Mouse (Mus musculus): ENCODE results near the gene Pkig.

Gene Pkig

GRCm38 (mm10) chr2:163742656-163743055 is 84.5 kb downstream of the Pkig start:
- CTCF ChIA-PET: interaction anchor here (0.6 kb wide), 1 partner anchor 155 kb away, joined by 9 read pairs; no protein-coding TSS in a partner anchor

DNA sequence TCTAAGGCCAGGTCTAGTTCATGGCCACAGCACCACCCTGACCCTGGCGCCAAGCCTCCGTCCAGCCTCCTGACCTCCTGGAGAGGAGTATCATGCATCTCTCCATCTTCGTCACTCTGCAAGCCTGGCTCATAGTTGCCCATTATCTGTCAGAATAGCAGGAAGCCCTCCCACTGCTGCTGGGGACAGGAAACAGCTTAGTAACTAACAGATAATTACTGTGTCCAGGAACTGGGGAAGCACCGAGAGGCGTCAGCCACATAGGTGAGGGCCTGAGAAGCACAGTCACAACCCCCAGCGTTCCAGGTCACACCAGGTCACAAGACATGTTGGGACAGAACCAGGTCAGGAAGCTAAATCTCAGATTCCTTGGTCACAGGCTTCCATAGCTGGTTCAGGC is 85.2 kb downstream of the Pkig start:
- CTCF ChIA-PET: no interaction called here

DNA sequence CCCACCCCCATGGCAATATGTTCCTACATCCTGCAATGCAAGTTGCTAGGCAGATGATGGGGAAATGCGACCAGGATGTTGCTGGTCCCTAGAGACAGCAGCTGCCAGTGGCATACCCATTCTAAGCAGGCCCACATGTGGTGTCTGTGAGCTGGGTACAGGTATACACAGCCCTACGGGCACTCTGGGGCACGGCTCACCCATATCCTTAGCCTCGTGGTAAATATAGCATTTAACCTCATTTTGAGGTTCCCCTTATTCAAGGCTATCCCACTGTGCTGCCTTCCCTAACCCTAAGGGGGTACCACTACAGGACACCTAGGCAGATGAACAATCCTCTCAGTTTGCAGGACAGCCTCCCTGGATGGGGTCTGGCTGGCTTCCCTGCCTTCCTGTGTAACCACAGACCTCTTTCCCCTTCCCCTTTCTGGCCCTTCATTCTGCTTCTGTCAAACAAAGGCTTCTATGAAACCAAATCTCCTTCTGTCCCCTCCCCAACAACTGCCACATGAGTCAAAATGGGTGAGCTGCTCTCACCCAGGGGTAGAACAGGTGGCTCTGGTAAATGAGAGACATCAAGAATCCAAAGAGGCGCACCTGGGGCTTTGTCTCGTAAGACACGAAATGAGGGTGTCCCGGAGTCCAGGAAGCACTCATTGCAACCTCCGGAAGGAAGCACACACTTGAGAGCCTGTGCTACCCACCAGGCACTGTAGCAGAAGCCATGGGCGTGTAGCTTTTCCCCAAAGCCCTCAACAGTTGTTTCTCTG is 86.8 kb downstream of the Pkig start:
- CTCF ChIA-PET: interaction anchor here (0.6 kb wide), 1 partner anchor 32 kb away, joined by 6 read pairs; no protein-coding TSS in a partner anchor

GRCm38 (mm10) chr2:163749647-163750611 is 91.7 kb downstream of the Pkig start, which contains the start of gene Ada:
TSS of gene Ada (minus strand) at chr2:163750239.
- CTCF ChIA-PET: interaction anchor here (0.7 kb wide), 2 partner anchors 37 to 38 kb away, joined by 5 read pairs; no protein-coding TSS in a partner anchor

DNA sequence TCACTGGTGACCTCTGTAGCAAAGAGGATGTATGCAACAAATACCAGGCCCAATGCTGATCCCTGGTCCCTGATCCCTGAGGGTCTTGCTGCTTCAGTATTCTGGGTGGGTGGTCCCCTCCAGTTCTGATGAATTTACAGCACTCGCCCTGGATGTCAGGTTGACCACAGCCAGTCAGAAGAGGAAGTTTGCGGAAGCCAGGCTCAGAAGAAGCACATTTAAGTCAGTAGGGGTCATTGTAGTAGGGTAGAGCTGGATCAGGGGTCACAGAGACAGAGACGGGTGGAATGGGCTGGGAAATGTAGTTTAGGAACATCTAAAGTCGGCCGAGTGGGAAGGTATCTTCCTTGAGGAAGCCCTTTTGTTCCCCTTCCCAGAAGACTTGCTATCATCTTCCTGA is 96.0 kb downstream of the Pkig start:
- CTCF ChIA-PET: interaction anchor here (0.6 kb wide), 1 partner anchor 139 kb away, joined by 4 read pairs; no protein-coding TSS in a partner anchor

DNA sequence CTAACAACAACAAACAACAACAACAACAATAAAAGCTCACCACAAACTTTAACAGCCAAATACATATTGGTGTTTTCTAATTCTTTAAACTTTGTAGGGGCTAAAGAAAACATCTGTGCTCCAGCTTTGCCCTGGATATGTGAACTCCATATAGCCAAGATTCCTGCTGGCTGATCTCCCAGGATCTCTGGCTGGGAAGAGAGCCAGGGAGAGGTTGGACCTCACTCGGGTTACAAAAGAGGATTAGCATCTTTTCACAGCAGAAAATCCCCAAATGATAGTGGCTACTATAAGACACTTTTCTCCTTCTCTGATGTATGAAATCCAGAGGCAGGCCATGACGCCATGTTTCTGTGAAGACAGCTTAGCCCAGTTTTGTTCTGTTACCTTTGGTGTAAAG is 98.5 kb downstream of the Pkig start:
- CTCF ChIA-PET: no interaction called here

- CTCF ChIA-PET: no interaction called here
Measured at GRCm38 (mm10) chr2:163758146-163758545, 100.0 kb downstream of the Pkig start.

DNA sequence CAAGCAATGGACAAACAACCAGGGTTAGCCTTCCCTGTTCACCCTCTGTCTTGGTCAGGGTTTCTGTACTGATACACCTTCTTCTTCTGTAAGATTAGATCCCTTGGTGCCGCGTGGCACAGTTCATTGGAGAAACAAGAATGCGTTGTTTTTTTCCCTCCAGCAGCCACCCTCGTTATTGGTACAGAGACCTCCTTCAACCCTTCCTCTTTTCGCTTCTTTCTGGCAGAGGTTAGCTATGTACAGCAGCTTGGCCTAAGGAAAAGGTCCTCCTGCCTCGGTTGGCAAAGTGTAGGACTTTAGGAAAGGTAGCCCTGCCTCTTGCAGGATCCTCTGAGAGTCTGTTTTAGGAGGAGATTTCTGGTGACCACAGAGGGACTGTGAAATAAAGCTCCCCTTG is 102.4 kb downstream of the Pkig start:
- CTCF ChIA-PET: no interaction called here

DNA sequence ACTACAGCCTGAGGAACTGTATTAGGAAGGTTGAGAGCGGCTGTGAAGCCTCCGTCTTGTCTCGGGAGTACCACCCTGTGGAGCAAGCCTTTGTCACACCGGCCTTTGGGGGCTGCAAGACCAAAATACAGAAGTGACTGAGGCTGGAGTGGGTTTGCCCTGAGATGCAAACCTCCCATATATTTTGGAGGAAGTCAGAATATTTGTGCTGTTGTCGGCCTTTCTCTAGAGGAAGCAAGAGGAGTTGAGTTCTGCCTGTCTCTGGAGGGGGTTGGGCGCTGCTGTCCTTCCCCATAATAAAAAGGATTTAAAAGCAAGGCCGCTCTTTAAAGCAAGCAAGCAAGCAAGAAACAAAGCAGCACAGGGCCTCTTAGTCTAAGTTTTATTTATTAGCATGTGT is 103.2 kb downstream of the Pkig start:
- CTCF ChIA-PET: no interaction called here

DNA sequence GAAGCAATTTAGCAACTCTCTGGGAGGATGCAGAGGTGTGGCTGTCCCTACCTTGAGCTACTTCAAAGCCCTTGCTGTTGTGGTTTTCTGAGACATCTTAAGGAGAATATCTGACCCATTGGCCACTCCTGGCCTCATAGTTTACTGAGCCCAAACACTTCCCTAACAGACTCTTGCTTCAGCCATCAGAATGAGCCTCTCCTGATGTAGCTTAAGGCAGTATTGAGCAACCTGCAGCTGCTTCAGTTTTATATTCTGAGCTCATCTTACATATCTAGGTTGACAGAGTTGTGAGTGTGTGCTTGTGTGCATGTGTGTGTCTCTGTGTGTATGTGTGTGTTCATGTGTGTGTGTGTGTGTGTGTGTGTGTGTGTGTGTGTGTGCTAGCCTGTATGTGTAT is 108.1 kb downstream of the Pkig start:
- CTCF ChIA-PET: no interaction called here

- CTCF ChIA-PET: no interaction called here
Measured at GRCm38 (mm10) chr2:163766890-163767289, 108.7 kb downstream of the Pkig start.

DNA sequence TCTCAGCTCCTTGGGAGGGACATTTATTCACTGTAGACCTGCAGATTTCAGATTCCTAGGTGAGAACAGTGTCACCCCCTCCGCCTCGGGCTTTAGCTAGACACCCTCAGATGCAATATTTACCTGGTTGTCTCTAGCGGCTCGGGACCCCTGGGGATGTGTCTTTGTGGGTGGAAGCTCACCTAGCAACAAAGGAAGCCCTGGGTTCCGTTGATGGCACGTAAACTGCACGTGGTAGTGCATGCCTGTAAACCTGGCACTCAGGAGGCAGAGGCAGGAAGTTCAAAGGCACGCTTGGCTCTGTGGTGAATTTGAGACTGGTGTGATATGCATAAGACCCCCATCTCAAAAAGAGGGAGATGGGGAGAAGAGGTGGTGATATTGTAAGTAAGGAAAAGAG is 112.5 kb downstream of the Pkig start:
- CTCF ChIA-PET: no interaction called here

Measured in spleen, embryonic (tissue).